Mouse (Mus musculus): ENCODE results near the gene Megf9. TPM values are rescaled to one million over a fixed set of nuclear protein-coding genes. Genes with fewer than 3 reads are reported as not detected.

Megf9 gene
- polyA plus RNA-seq, 1 experiment from 2014 or later, result 4.7 TPM

DNA sequence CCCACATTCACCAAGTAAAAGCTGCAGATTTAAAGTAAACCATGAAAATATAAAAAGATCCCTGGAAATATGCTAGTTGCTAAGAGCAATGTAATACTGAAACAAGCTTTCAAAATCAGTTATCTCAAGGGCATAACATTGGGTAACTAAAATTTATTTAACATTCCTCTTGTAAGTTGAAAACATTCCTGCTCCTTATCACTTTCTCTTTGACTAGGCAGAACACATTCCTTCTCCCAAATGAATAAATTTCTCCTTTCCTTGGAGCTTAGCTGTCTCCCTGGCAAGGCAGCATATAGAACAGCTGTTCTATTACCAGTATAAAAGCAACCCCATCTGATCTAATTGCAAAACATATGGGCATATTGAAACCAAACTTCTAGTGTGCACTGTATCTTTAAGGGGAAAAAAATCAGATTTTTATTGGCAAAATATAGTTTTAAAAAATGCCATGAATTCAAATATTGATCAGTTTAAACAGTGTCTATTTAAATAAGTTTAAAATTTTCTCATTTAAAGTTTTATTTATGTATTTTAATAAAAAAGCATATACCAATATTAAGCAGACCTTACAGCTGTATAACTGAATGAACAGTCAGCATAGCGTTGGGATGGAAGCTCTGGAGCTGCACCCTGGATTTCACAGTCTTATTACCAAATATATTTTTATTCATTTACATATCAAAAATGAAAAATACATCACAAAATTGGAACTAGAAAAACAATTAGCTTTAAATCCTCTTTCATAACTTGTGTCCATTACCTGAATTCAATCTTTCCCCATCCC, 13.1 kb downstream of the Megf9 start:
- Histone ChIP-seq H3K4me1 (replicated peaks) (no peaks in the 10 kb centered on the region), H3K27me3 (no peaks in the 10 kb centered on the region), H3K4me2 (no peak overlapping the region), H3K27ac (replicated peaks) (no peak overlapping the region), H3K36me3 (replicated peaks) (no peaks in the 10 kb centered on the region), H3K4me3 (replicated peaks) (no peak overlapping the region), H3K9me3 (replicated peaks) (no peaks in the 10 kb centered on the region), H3K9ac (no peak overlapping the region)
- no peak for ATAC-seq (ENCODE audit: insufficient read depth)
- 75% methylated on average over 1 of the region's 1 CpGs for WGBS (ENCODE audit: insufficient replicate concordance)

DNA sequence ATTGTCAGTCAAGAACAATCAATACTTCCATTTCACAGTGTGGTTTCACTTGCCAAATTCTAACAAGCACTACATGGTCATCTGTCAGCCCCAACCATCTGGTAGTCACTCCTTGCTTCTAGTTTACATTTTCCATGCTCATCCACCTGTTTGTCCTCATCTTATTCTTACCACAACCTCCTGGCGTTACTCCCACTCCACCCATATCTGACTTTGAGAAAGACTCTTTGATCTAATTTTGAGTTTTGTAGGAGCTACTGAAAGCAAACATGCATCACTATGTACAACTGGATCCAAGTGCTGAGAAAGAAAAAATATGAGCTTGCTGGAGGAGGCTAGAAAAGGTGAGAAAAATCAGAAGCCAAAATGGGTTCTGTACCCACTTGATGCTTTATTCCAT, 17.1 kb downstream of the Megf9 start:
- no peak overlapping the region for H3K27ac ChIP-seq (replicated peaks)
- 50% methylated on average over 1 of the region's 1 CpGs for WGBS (ENCODE audit: insufficient replicate concordance)
- H3K9ac ChIP-seq, result no peak overlapping the region
- 0 out of 2 replicates have a peak, but pooled peaks cover 3% of the 10 kb centered on the region for H3K4me1 ChIP-seq (replicated peaks)
- no peaks in the 10 kb centered on the region for H3K9me3 ChIP-seq (replicated peaks)
- no peaks in the 10 kb centered on the region for H3K27me3 ChIP-seq
- no peaks in the 10 kb centered on the region for H3K36me3 ChIP-seq (replicated peaks)
- ATAC-seq (ENCODE audit: insufficient read depth), result no peak
- H3K4me2 ChIP-seq, result no peak overlapping the region
- no peak overlapping the region for H3K4me3 ChIP-seq (replicated peaks)

DNA sequence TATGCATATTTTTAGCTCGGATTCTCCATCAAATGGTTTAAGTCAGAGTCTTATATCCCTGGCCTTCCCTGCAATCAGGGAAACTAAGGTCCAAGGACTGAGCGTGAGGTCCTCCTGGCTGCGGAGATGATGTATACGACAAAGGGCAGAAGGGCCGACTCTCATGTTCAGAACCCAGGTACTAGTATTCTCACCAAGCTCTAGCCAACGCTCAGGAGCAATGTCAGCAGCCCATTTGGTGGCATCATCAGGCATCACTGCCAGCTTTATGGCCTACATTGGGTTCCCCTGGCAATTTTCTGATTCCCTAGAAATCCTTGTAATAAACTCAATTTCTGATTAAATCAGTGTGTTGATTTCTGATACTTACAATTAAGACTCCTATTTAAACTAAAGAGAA, 18.5 kb downstream of the Megf9 start:
- Histone ChIP-seq H3K36me3 (replicated peaks) (no peaks in the 10 kb centered on the region), H3K9ac (no peak overlapping the region), H3K4me1 (replicated peaks) (0 out of 2 replicates have a peak, but pooled peaks cover 3% of the 10 kb centered on the region), H3K27me3 (no peaks in the 10 kb centered on the region), H3K9me3 (replicated peaks) (no peaks in the 10 kb centered on the region), H3K4me2 (no peak overlapping the region), H3K4me3 (replicated peaks) (no peak overlapping the region), H3K27ac (replicated peaks) (no peak overlapping the region)
- WGBS (ENCODE audit: insufficient replicate concordance), result 78% methylated on average over 6 of the region's 6 CpGs
- ATAC-seq (ENCODE audit: insufficient read depth), result no peak

DNA sequence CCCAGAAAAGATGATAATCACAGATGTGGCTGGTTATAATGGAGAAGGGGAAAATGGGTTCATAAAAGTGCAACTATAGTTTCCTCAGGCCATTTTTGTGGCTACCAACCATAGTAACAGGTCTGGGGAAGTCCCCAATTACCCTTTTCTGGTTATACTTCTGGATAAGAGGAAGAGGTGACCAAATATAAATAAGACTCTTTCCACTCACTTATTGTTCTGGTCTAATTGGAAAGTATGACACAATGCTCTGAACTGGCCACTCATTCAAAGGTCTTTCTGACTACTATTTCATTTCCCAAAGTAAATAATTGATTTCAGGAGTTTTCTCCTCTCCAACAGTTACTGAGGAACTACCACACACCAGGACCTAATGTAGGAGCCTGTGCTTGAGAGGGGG, 19.3 kb downstream of the Megf9 start:
- Histone ChIP-seq H3K36me3 (replicated peaks) (no peaks in the 10 kb centered on the region), H3K27me3 (no peaks in the 10 kb centered on the region), H3K27ac (replicated peaks) (no peak overlapping the region), H3K9ac (no peak overlapping the region), H3K4me2 (no peak overlapping the region), H3K4me1 (replicated peaks) (0 out of 2 replicates have a peak, but pooled peaks cover 3% of the 10 kb centered on the region), H3K4me3 (replicated peaks) (no peak overlapping the region), H3K9me3 (replicated peaks) (no peaks in the 10 kb centered on the region)
- no peak for ATAC-seq (ENCODE audit: insufficient read depth)

DNA sequence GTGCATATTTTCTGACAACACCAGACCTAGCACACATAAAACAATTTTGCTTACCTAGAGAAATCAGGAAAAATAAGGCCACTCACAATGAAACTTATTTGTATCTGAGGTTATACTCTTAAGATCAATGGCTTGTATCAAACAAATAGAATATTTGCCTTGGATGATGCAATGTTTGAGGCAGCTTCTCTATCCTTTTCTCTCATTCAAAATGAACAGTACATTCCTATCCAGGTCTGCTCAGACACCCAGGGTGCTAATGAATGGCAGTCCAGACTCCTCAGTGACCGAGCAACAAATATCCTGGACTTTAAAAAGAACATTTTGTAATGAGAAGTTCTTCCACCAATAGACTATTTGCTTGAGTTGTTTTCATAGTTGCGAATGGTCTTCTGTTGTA, 24.8 kb downstream of the Megf9 start:
- no peaks in the 10 kb centered on the region for H3K36me3 ChIP-seq (replicated peaks)
- WGBS (ENCODE audit: insufficient replicate concordance), result 69% methylated on average over 2 of the region's 2 CpGs
- H3K9ac ChIP-seq, result no peak overlapping the region
- H3K4me3 ChIP-seq (replicated peaks), result no peak overlapping the region
- no peaks in the 10 kb centered on the region for H3K9me3 ChIP-seq (replicated peaks)
- no peaks in the 10 kb centered on the region for H3K4me1 ChIP-seq (replicated peaks)
- no peak for ATAC-seq (ENCODE audit: insufficient read depth)
- H3K27ac ChIP-seq (replicated peaks), result no peak overlapping the region
- no peaks in the 10 kb centered on the region for H3K27me3 ChIP-seq
- H3K4me2 ChIP-seq, result no peak overlapping the region

DNA sequence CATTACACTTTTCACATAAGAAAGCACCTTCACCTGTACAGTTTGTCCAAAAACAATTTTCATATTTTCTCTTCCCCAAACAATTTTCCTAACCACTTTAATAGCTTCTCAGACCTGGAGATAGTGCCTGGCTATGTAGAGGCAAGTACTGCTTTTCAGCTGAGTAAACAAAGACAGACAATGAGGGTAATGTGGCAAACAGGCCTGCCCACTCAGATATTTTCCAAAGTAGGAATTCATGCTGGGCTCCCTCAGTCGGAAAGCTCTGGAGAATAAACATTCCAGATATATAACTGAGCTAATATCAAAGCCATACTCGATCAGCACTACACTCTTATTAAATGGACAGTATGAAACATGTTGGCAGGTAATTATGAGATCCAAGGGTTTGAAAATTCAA, 25.2 kb downstream of the Megf9 start:
- Histone ChIP-seq H3K9me3 (replicated peaks) (no peaks in the 10 kb centered on the region), H3K4me1 (replicated peaks) (no peaks in the 10 kb centered on the region), H3K4me3 (replicated peaks) (no peak overlapping the region), H3K9ac (no peak overlapping the region), H3K36me3 (replicated peaks) (no peaks in the 10 kb centered on the region), H3K27me3 (no peaks in the 10 kb centered on the region), H3K27ac (replicated peaks) (no peak overlapping the region), H3K4me2 (no peak overlapping the region)
- 45% methylated on average over 2 of the region's 2 CpGs for WGBS (ENCODE audit: insufficient replicate concordance)
- ATAC-seq (ENCODE audit: insufficient read depth), result no peak

DNA sequence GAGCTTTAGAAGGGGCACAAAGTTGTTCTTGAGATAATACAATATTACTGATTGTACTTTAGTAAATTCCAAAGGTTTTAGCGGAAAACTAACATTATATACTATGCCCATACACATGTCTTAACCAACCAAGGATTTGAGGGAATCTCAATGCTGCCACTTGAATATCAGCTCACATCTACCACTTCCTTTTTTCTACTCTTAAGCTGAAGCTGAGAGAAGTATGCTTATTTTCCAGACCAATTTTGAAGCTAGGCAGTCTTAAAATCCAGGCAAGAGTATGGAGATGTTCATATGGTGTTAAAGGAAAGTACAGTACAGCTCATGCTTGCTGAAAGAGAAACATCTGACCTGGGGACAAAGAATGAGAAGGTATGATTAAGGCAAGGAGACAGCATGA, 26.6 kb downstream of the Megf9 start:
- WGBS (ENCODE audit: insufficient replicate concordance), result 81% methylated on average over 1 of the region's 1 CpGs
- no peak overlapping the region for H3K27ac ChIP-seq (replicated peaks)
- no peaks in the 10 kb centered on the region for H3K27me3 ChIP-seq
- ATAC-seq (ENCODE audit: insufficient read depth), result no peak
- no peak overlapping the region for H3K4me2 ChIP-seq
- no peak overlapping the region for H3K9ac ChIP-seq
- no peaks in the 10 kb centered on the region for H3K4me1 ChIP-seq (replicated peaks)
- no peak overlapping the region for H3K4me3 ChIP-seq (replicated peaks)
- H3K36me3 ChIP-seq (replicated peaks), result no peaks in the 10 kb centered on the region
- no peaks in the 10 kb centered on the region for H3K9me3 ChIP-seq (replicated peaks)

DNA sequence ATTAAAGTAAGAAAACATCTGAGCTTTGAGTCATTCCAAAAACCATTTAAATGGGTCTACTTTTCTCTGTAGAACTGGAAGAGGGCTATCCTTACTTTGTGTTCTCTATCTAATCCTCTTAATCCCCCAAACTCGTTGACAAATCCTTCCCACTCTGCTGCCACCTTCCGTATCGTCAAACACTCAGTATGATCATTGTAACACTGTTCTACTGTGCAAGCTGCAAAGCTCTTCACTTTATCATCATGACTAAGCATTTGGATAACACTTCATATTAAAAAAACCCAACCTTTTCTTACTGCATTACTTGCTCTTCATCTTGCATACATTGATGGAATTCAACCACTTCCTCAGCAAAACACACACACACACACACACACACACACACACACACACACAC, 28.8 kb downstream of the Megf9 start:
- Histone ChIP-seq H3K4me1 (replicated peaks) (no peaks in the 10 kb centered on the region), H3K27ac (replicated peaks) (no peak overlapping the region), H3K27me3 (no peaks in the 10 kb centered on the region), H3K4me2 (no peak overlapping the region), H3K9me3 (replicated peaks) (no peaks in the 10 kb centered on the region), H3K4me3 (replicated peaks) (no peak overlapping the region), H3K36me3 (replicated peaks) (no peaks in the 10 kb centered on the region), H3K9ac (no peak overlapping the region)
- WGBS (ENCODE audit: insufficient replicate concordance), result 59% methylated on average over 3 of the region's 3 CpGs
- no peak for ATAC-seq (ENCODE audit: insufficient read depth)

DNA sequence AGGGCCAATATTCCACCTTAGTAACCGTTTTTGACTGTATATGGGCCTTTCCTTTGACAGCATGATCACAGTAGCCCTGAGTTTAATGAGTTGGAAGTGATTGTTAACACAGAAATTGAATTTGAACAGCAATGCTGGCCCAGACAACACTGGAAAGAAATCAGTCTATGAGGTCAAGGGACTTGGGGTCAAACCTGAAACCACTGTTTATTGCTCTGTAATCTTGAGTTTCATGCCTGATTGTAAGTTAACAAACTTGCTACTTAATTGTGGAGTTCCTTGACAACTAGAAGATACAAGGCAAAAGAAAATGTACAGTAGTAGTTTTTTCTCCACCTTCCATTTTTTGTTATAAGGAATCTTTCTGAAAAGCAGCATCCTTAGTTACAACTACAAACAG, 31.0 kb downstream of the Megf9 start:
- no peak overlapping the region for H3K27ac ChIP-seq (replicated peaks)
- 31% methylated on average over 1 of the region's 1 CpGs for WGBS (ENCODE audit: insufficient replicate concordance)
- no peaks in the 10 kb centered on the region for H3K36me3 ChIP-seq (replicated peaks)
- no peaks in the 10 kb centered on the region for H3K27me3 ChIP-seq
- H3K4me2 ChIP-seq, result no peak overlapping the region
- no peak for ATAC-seq (ENCODE audit: insufficient read depth)
- H3K4me1 ChIP-seq (replicated peaks), result no peaks in the 10 kb centered on the region
- H3K4me3 ChIP-seq (replicated peaks), result no peak overlapping the region
- H3K9ac ChIP-seq, result no peak overlapping the region
- H3K9me3 ChIP-seq (replicated peaks), result no peaks in the 10 kb centered on the region

DNA sequence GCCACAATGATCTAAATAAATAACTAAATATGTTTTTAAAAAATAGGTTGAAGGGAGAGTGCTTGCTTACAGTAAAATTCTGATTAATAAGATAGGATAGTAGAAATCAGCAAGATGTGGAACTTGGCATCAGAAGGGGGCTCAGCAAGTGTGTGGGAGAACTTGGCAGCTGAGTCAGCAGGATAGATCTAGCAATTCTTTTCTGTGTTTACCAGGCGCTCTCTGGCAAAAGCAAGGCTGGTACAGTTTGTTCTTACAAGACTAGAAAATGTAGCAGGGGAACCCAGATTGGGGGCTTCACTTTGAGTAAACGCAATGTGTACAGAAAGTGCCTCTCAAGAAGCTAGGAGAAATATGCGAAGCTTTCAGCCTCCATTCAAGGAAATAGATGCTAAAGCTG, 35.5 kb downstream of the Megf9 start:
- Histone ChIP-seq H3K4me2 (no peak overlapping the region), H3K36me3 (replicated peaks) (no peaks in the 10 kb centered on the region), H3K4me3 (replicated peaks) (no peak overlapping the region), H3K4me1 (replicated peaks) (no peaks in the 10 kb centered on the region), H3K27me3 (no peaks in the 10 kb centered on the region), H3K9ac (no peak overlapping the region), H3K27ac (replicated peaks) (no peak overlapping the region), H3K9me3 (replicated peaks) (no peaks in the 10 kb centered on the region)
- no peak for ATAC-seq (ENCODE audit: insufficient read depth)
- 78% methylated on average over 3 of the region's 3 CpGs for WGBS (ENCODE audit: insufficient replicate concordance)

DNA sequence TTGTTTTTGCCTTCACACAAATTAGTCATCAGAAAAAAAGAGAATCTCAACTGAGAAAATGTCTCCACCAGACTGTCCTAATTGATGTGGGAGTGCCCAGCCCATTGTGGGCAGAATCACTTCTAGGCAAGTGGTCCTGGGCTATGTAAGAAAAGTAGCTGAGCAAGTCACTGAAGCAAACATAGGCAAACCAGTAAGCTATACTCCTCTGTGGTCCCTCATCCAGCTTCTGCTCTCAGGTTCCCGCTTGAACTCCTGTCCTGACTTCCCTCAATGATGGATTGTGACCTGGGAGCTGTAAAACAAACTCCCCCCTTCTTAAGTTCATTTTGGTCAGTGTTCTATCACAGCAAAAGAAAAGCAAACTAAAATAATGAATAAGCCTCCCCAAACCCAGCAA, 37.8 kb downstream of the Megf9 start:
- Histone ChIP-seq H3K36me3 (replicated peaks) (no peaks in the 10 kb centered on the region), H3K4me1 (replicated peaks) (no peaks in the 10 kb centered on the region), H3K9ac (no peak overlapping the region), H3K27ac (replicated peaks) (no peak overlapping the region), H3K4me2 (no peak overlapping the region), H3K27me3 (no peaks in the 10 kb centered on the region), H3K4me3 (replicated peaks) (no peak overlapping the region), H3K9me3 (replicated peaks) (no peaks in the 10 kb centered on the region)
- 63% methylated on average over 1 of the region's 1 CpGs for WGBS (ENCODE audit: insufficient replicate concordance)
- ATAC-seq (ENCODE audit: insufficient read depth), result no peak

DNA sequence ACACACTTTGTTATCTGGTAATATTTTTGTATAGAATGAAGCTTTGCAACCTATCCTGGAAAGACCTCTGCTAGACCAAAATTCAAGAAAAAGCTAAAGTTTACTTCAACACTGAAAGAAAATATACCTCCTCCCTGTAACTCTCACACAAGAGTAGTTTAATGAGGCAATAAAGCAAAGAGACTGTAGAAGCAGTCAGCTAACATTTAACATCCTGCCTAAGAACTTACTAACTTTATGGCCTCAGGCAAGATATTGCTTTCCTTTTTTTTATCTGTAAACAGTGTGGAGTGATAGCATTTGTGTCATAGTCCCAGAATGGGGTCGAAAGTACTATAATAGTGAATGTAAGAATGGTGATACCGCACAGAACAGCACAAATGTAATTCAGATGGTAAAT, 45.0 kb downstream of the Megf9 start:
- no peak overlapping the region for H3K4me3 ChIP-seq (replicated peaks)
- no peak overlapping the region for H3K4me2 ChIP-seq
- no peak for ATAC-seq (ENCODE audit: insufficient read depth)
- WGBS (ENCODE audit: insufficient replicate concordance), result 57% methylated on average over 2 of the region's 2 CpGs
- H3K27ac ChIP-seq (replicated peaks), result no peak overlapping the region
- no peaks in the 10 kb centered on the region for H3K9me3 ChIP-seq (replicated peaks)
- H3K4me1 ChIP-seq (replicated peaks), result no peaks in the 10 kb centered on the region
- H3K27me3 ChIP-seq, result no peaks in the 10 kb centered on the region
- H3K36me3 ChIP-seq (replicated peaks), result no peaks in the 10 kb centered on the region
- H3K9ac ChIP-seq, result no peak overlapping the region
